Mouse (Mus musculus) liver, adult 2 months (tissue): ENCODE data around the gene Tmem8b.

Experiments used
- CTCF ChIP-seq: fragments of 200-500 bp; IDR thresholded peaks from 2 replicates; pipeline ENCODE4 v1.5.1; 2011; ENCODE audit warnings: low read depth, low read length, control low read depth
- POLR2A ChIP-seq: fragments of 200-500 bp; IDR thresholded peaks from 2 replicates; pipeline ENCODE4 v1.6.1; 2011; ENCODE audit warnings: low read length, control low read depth; ENCODE audit not compliant: insufficient read depth; ENCODE audit errors: extremely low read depth

GRCm38 (mm10) chr4:43690021-43690420 lies 21.2 kb downstream of the Tmem8b start:
- TF ChIP-seq CTCF (no peak), POLR2A (no peak)
